Mouse (Mus musculus): ENCODE results near the gene Stk10. TPM values are rescaled to one million over a fixed set of nuclear protein-coding genes. Genes with fewer than 3 reads are reported as not detected.
A peak's percentile ranks its signal among the peaks of the same experiment; 100 is the strongest.

Stk10 gene
- polyA plus RNA-seq, 1 experiment from 2014 or later, result 2.6 TPM

- no peaks in the 10 kb centered on the region for H3K27me3 ChIP-seq (replicated peaks; ENCODE audit: control insufficient read depth, insufficient read depth, low read length)
- no peak for TF ChIP-seq CTCF (IDR thresholded peaks at IDR 0.05; ENCODE audit: low read depth)
- no peak overlapping the region for H3K4me3 ChIP-seq (ENCODE audit: low read depth, low read length)
- H3K36me3 ChIP-seq (ENCODE audit: control insufficient read depth, insufficient read depth), result peaks cover 4% of the 10 kb centered on the region; the same call in 1 of the 2 replicates
- H3K27ac ChIP-seq (ENCODE audit: low read depth, low read length), result peak overlapping the region; percentile 29; the same call in 1 of the 2 replicates
- WGBS, result 74% methylated on average over 3 of the region's 3 CpGs
- no peak for ATAC-seq
- no peak overlapping the region for H3K4me2 ChIP-seq (replicated peaks; ENCODE audit: low read depth)
- no peak overlapping the region for H3K9ac ChIP-seq (ENCODE audit: low read depth, low read length)
- H3K9me3 ChIP-seq (ENCODE audit: control insufficient read depth), result no peaks in the 10 kb centered on the region
- peaks cover 5% of the 10 kb centered on the region; the same call in 1 of the 2 replicates for H3K4me1 ChIP-seq (replicated peaks; ENCODE audit: control insufficient read depth, insufficient read depth, low read length)
Observed at GRCm38 (mm10) chr11:32605907-32606306, 72.8 kb downstream of the Stk10 start.

- H3K9ac ChIP-seq (ENCODE audit: low read depth, low read length), result no peak overlapping the region
- H3K4me2 ChIP-seq (replicated peaks; ENCODE audit: low read depth), result no peak overlapping the region
- H3K27ac ChIP-seq (ENCODE audit: low read depth, low read length), result no peak overlapping the region
- no peak for ATAC-seq
- peaks cover 6% of the 10 kb centered on the region; the same call in 1 of the 2 replicates for H3K36me3 ChIP-seq (ENCODE audit: control insufficient read depth, insufficient read depth)
- no peaks in the 10 kb centered on the region for H3K4me1 ChIP-seq (replicated peaks; ENCODE audit: control insufficient read depth, insufficient read depth, low read length)
- no peak overlapping the region for H3K4me3 ChIP-seq (ENCODE audit: low read depth, low read length)
- no peaks in the 10 kb centered on the region for H3K27me3 ChIP-seq (replicated peaks; ENCODE audit: control insufficient read depth, insufficient read depth, low read length)
- no peaks in the 10 kb centered on the region for H3K9me3 ChIP-seq (ENCODE audit: control insufficient read depth)
- no peak for TF ChIP-seq CTCF (IDR thresholded peaks at IDR 0.05; ENCODE audit: low read depth)
Observed at GRCm38 (mm10) chr11:32607319-32607718, 74.2 kb downstream of the Stk10 start.

- Histone ChIP-seq H3K9ac (ENCODE audit: low read depth, low read length) (no peak overlapping the region), H3K4me1 (replicated peaks; ENCODE audit: control insufficient read depth, insufficient read depth, low read length) (no peaks in the 10 kb centered on the region), H3K4me3 (ENCODE audit: low read depth, low read length) (no peak overlapping the region), H3K27me3 (replicated peaks; ENCODE audit: control insufficient read depth, insufficient read depth, low read length) (no peaks in the 10 kb centered on the region), H3K9me3 (ENCODE audit: control insufficient read depth) (no peaks in the 10 kb centered on the region), H3K4me2 (replicated peaks; ENCODE audit: low read depth) (no peak overlapping the region), H3K27ac (ENCODE audit: low read depth, low read length) (no peak overlapping the region), H3K36me3 (ENCODE audit: control insufficient read depth, insufficient read depth) (0 out of 2 replicates have a peak, but pooled peaks cover 8% of the 10 kb centered on the region)
- 87% methylated on average over 6 of the region's 6 CpGs for WGBS
- ATAC-seq, result no peak
- TF ChIP-seq CTCF (IDR thresholded peaks at IDR 0.05; ENCODE audit: low read depth), result no peak
Observed at GRCm38 (mm10) chr11:32610616-32611015, 77.5 kb downstream of the Stk10 start.

- Histone ChIP-seq H3K9me3 (ENCODE audit: control insufficient read depth) (no peaks in the 10 kb centered on the region), H3K27me3 (replicated peaks; ENCODE audit: control insufficient read depth, insufficient read depth, low read length) (no peaks in the 10 kb centered on the region), H3K4me2 (replicated peaks; ENCODE audit: low read depth) (no peak overlapping the region), H3K36me3 (ENCODE audit: control insufficient read depth, insufficient read depth) (peaks cover 16% of the 10 kb centered on the region; the same call in 1 of the 2 replicates), H3K4me3 (ENCODE audit: low read depth, low read length) (no peak overlapping the region), H3K9ac (ENCODE audit: low read depth, low read length) (no peak overlapping the region), H3K4me1 (replicated peaks; ENCODE audit: control insufficient read depth, insufficient read depth, low read length) (no peaks in the 10 kb centered on the region), H3K27ac (ENCODE audit: low read depth, low read length) (no peak overlapping the region)
- ATAC-seq, result no peak; the same call in 1 of the 2 replicates
- 53% methylated on average over 6 of the region's 6 CpGs for WGBS
- peak; percentile 41 for TF ChIP-seq CTCF (IDR thresholded peaks at IDR 0.05; ENCODE audit: low read depth)
Observed at GRCm38 (mm10) chr11:32612304-32612703, 79.2 kb downstream of the Stk10 start.

GRCm38 (mm10) chr11:32614463-32614862, 81.4 kb downstream of the Stk10 start:
- Histone ChIP-seq H3K27ac (ENCODE audit: low read depth, low read length) (no peak overlapping the region), H3K9ac (ENCODE audit: low read depth, low read length) (no peak overlapping the region), H3K27me3 (replicated peaks; ENCODE audit: control insufficient read depth, insufficient read depth, low read length) (no peaks in the 10 kb centered on the region), H3K4me3 (ENCODE audit: low read depth, low read length) (no peak overlapping the region), H3K36me3 (ENCODE audit: control insufficient read depth, insufficient read depth) (peaks cover 20% of the 10 kb centered on the region; the same call in 1 of the 2 replicates), H3K9me3 (ENCODE audit: control insufficient read depth) (no peaks in the 10 kb centered on the region), H3K4me1 (replicated peaks; ENCODE audit: control insufficient read depth, insufficient read depth, low read length) (peaks cover 2% of the 10 kb centered on the region; the same call in 1 of the 2 replicates), H3K4me2 (replicated peaks; ENCODE audit: low read depth) (no peak overlapping the region)
- 89% methylated on average over 29 of the region's 29 CpGs for WGBS
- no peak for ATAC-seq
- no peak for TF ChIP-seq CTCF (IDR thresholded peaks at IDR 0.05; ENCODE audit: low read depth)

- Histone ChIP-seq H3K4me1 (replicated peaks; ENCODE audit: control insufficient read depth, insufficient read depth, low read length) (peaks cover 2% of the 10 kb centered on the region; the same call in 1 of the 2 replicates), H3K4me3 (ENCODE audit: low read depth, low read length) (no peak overlapping the region), H3K27ac (ENCODE audit: low read depth, low read length) (no peak overlapping the region), H3K9ac (ENCODE audit: low read depth, low read length) (no peak overlapping the region), H3K27me3 (replicated peaks; ENCODE audit: control insufficient read depth, insufficient read depth, low read length) (no peaks in the 10 kb centered on the region), H3K9me3 (ENCODE audit: control insufficient read depth) (no peaks in the 10 kb centered on the region), H3K4me2 (replicated peaks; ENCODE audit: low read depth) (no peak overlapping the region), H3K36me3 (ENCODE audit: control insufficient read depth, insufficient read depth) (peaks cover 20% of the 10 kb centered on the region; the same call in 1 of the 2 replicates)
- TF ChIP-seq CTCF (IDR thresholded peaks at IDR 0.05; ENCODE audit: low read depth), result no peak
- ATAC-seq, result no peak
- WGBS, result 48% methylated on average over 11 of the region's 11 CpGs
Observed at GRCm38 (mm10) chr11:32615561-32615960, 82.5 kb downstream of the Stk10 start.
